Comparison of ENCODE assay signal across 21 mouse cellular contexts in the genomic region with DNA sequence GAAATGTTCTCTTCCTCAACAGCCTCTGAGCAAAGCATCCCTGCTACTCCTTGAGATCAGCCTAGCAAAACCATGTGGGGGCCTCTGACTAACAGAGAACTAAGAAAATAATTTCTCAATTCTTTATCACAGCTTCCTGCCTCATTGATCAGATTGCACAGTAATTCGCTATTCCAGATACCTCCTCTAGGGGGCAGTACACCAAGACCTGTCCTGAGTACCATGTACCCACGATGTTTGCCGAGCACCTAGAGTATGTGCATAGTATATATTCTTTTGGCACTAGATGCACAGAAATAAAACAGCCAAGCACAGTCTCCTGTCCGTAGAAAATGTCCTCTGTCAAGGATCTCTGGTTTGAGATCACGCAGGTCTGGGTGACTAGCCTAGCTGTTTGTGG.
A peak's percentile ranks its signal among the peaks of the same experiment; 100 is the strongest.
DNase-seq lines count a peak whose midpoint lies in the region; ATAC-seq and TF ChIP-seq lines count a peak whose summit lies in the region.
"Had no signal": no experiment of that assay in that cellular context is flagged by ENCODE, and none has a peak within 500 bp of the region (broad histone marks: within the 10 kb centered on the region; RNA-seq: fewer than 3 reads in every experiment).

No protein-coding gene starts in this region.

- no peaks in the 10 kb centered on the region for H3K36me3 ChIP-seq in heart, adult 2 months (ENCODE audit: control insufficient read depth, insufficient read depth, low read length)
- no peaks in the 10 kb centered on the region for H3K36me3 ChIP-seq in midbrain, postnatal 0 days (ENCODE audit: insufficient read depth, low read length)
- H3K36me3 ChIP-seq in midbrain, embryonic 10.5 days = no peaks in the 10 kb centered on the region
- H3K36me3 ChIP-seq in stomach, postnatal 0 days (ENCODE audit: control insufficient read depth, insufficient read depth, low read length) = no peaks in the 10 kb centered on the region
- H3K36me3 ChIP-seq in limb, embryonic 10.5 days = no peaks in the 10 kb centered on the region
- H3K36me3 ChIP-seq: embryonic facial prominence, embryonic 12.5 days; limb, embryonic 12.5 days; lung, embryonic 15.5 days had no signal

- no peak overlapping the region for H3K4me3 ChIP-seq in heart, adult 2 months
- no peak overlapping the region for H3K4me3 ChIP-seq in midbrain, postnatal 0 days (ENCODE audit: low read depth, low read length)
- no peak overlapping the region for H3K4me3 ChIP-seq in midbrain, embryonic 10.5 days
- no peak overlapping the region for H3K4me3 ChIP-seq in stomach, postnatal 0 days (ENCODE audit: low read depth, low read length)
- H3K4me3 ChIP-seq in limb, embryonic 10.5 days = no peak overlapping the region
- H3K4me3 ChIP-seq: embryonic facial prominence, embryonic 12.5 days; limb, embryonic 12.5 days; lung, embryonic 15.5 days had no signal

- ATAC-seq in midbrain, postnatal 0 days (ENCODE audit: low FRiP score) = no peak
- ATAC-seq in stomach, postnatal 0 days (ENCODE audit: low FRiP score, low TSS enrichment) = no peak
- ATAC-seq: inflammation-experienced regulatory T-cells, adult 6 months had no signal

- TF ChIP-seq CTCF in heart, adult 2 months (IDR thresholded peaks at IDR 0.05) = peak; percentile 13; the same call in 1 of the 2 replicates
- peak; percentile 52 for TF ChIP-seq CTCF in midbrain, postnatal 0 days (IDR thresholded peaks at IDR 0.05)
- peak; percentile 28; the same call in 1 of the 2 replicates for TF ChIP-seq CTCF in stomach, postnatal 0 days (IDR thresholded peaks at IDR 0.05; ENCODE audit: low read depth)

- H3K4me2 ChIP-seq in midbrain, postnatal 0 days (ENCODE audit: low read depth, low read length, poor library complexity, severe bottlenecking) = no peak overlapping the region
- no peak overlapping the region for H3K4me2 ChIP-seq in stomach, postnatal 0 days (replicated peaks; ENCODE audit: low read depth)
- H3K4me2 ChIP-seq: embryonic facial prominence, embryonic 12.5 days; limb, embryonic 12.5 days; lung, embryonic 15.5 days had no signal

- H3K9ac ChIP-seq in heart, adult 2 months (ENCODE audit: low read depth, low read length) = no peak overlapping the region
- H3K9ac ChIP-seq in midbrain, postnatal 0 days (replicated peaks; ENCODE audit: low read length, poor library complexity, severe bottlenecking) = no peak overlapping the region
- H3K9ac ChIP-seq in stomach, postnatal 0 days (ENCODE audit: low read length) = no peak overlapping the region
- H3K9ac ChIP-seq: embryonic facial prominence, embryonic 12.5 days; limb, embryonic 12.5 days; lung, embryonic 15.5 days had no signal

- TF ChIP-seq EP300 in heart, adult 2 months (IDR thresholded peaks at IDR 0.05; ENCODE audit: insufficient read depth, low read depth, low read length) = no peak
- TF ChIP-seq EP300 in stomach, postnatal 0 days (optimal IDR thresholded peaks at IDR 0.05) = no peak

- no peak for TF ChIP-seq POLR2A in heart, adult 2 months (IDR thresholded peaks at IDR 0.05; ENCODE audit: insufficient read depth, low read depth, low read length)

- H3K4me1 ChIP-seq in heart, adult 2 months (ENCODE audit: control insufficient read depth, insufficient read depth, low read length) = no peaks in the 10 kb centered on the region
- H3K4me1 ChIP-seq in midbrain, postnatal 0 days (ENCODE audit: insufficient read depth, low read length) = no peaks in the 10 kb centered on the region
- no peaks in the 10 kb centered on the region for H3K4me1 ChIP-seq in midbrain, embryonic 10.5 days
- no peaks in the 10 kb centered on the region for H3K4me1 ChIP-seq in stomach, postnatal 0 days (replicated peaks; ENCODE audit: control insufficient read depth, insufficient read depth)
- peaks cover 7% of the 10 kb centered on the region for H3K4me1 ChIP-seq in limb, embryonic 10.5 days
- H3K4me1 ChIP-seq: embryonic facial prominence, embryonic 12.5 days; limb, embryonic 12.5 days; lung, embryonic 15.5 days had no signal

- no peaks in the 10 kb centered on the region for H3K27me3 ChIP-seq in heart, adult 2 months (ENCODE audit: control insufficient read depth, insufficient read depth, low read length)
- no peaks in the 10 kb centered on the region for H3K27me3 ChIP-seq in midbrain, postnatal 0 days (ENCODE audit: insufficient read depth, low read length)
- no peaks in the 10 kb centered on the region for H3K27me3 ChIP-seq in midbrain, embryonic 10.5 days (ENCODE audit: low read depth, poor library complexity, severe bottlenecking)
- H3K27me3 ChIP-seq in stomach, postnatal 0 days (ENCODE audit: control insufficient read depth, insufficient read depth, low read length) = no peaks in the 10 kb centered on the region
- no peaks in the 10 kb centered on the region for H3K27me3 ChIP-seq in limb, embryonic 10.5 days (ENCODE audit: low read depth, poor library complexity, severe bottlenecking)
- H3K27me3 ChIP-seq: embryonic facial prominence, embryonic 12.5 days; limb, embryonic 12.5 days; lung, embryonic 15.5 days had no signal

- H3K79me2 ChIP-seq in heart, adult 2 months (replicated peaks; ENCODE audit: control insufficient read depth, insufficient read depth, low read length) = no peaks in the 10 kb centered on the region

- no peak for DNase-seq in heart, adult 2 months
- DNase-seq in heart, postnatal 4 days = no peak
- no peak for DNase-seq in midbrain, postnatal 0 days (ENCODE audit: low spot score)
- no peak for DNase-seq in midbrain, embryonic 10.5 days (ENCODE audit: low spot score)
- DNase-seq in R1 (ENCODE audit: low read depth, low spot score) = peak; percentile 59
- no peak for DNase-seq in stomach, postnatal 0 days (ENCODE audit: low spot score)
- DNase-seq in gastrocnemius, postnatal 25 days = no peak
- DNase-seq in limb, embryonic 10.5 days (ENCODE audit: low spot score) = no peak
- DNase-seq: adrenal gland, postnatal 36 days; B cell, adult 2 months; cerebellum, postnatal 25 days; heart, adult 11 months; heart, postnatal 14 days; kidney, postnatal 25 days; layer of hippocampus, postnatal 36 days; right cerebral cortex, postnatal 25 days; thymus, postnatal 25 days had no signal

- H3K9me3 ChIP-seq in midbrain, postnatal 0 days (ENCODE audit: low read length) = no peaks in the 10 kb centered on the region
- H3K9me3 ChIP-seq in midbrain, embryonic 10.5 days (replicated peaks) = no peaks in the 10 kb centered on the region
- no peaks in the 10 kb centered on the region for H3K9me3 ChIP-seq in stomach, postnatal 0 days (ENCODE audit: control insufficient read depth, low read length)
- no peaks in the 10 kb centered on the region for H3K9me3 ChIP-seq in limb, embryonic 10.5 days (replicated peaks)
- H3K9me3 ChIP-seq: embryonic facial prominence, embryonic 12.5 days; limb, embryonic 12.5 days; lung, embryonic 15.5 days had no signal

- no peak overlapping the region for H3K27ac ChIP-seq in heart, adult 2 months
- H3K27ac ChIP-seq in midbrain, postnatal 0 days (ENCODE audit: low read depth, low read length) = no peak overlapping the region
- H3K27ac ChIP-seq in midbrain, embryonic 10.5 days (replicated peaks) = no peak overlapping the region
- no peak overlapping the region for H3K27ac ChIP-seq in stomach, postnatal 0 days (replicated peaks)
- H3K27ac ChIP-seq in limb, embryonic 10.5 days = no peak overlapping the region
- H3K27ac ChIP-seq: embryonic facial prominence, embryonic 12.5 days; limb, embryonic 12.5 days; lung, embryonic 15.5 days had no signal

- 55% methylated on average over 5 of the region's 5 CpGs for WGBS in heart, adult 2 months
- 60% methylated on average over 5 of the region's 5 CpGs for WGBS in midbrain, postnatal 0 days
- 62% methylated on average over 5 of the region's 5 CpGs for WGBS in midbrain, embryonic 10.5 days
- WGBS in stomach, postnatal 0 days = 66% methylated on average over 5 of the region's 5 CpGs
- 70% methylated on average over 5 of the region's 5 CpGs for WGBS in limb, embryonic 10.5 days

- intact Hi-C loops in heart, adult 2 months (cut with DNase I) = no loop called here
